Mouse (Mus musculus) erythroblast, embryonic 14.5 days (primary cell): ENCODE results near the gene Svs1. TPM values are rescaled to one million over a fixed set of nuclear protein-coding genes. Genes with fewer than 3 reads are reported as not detected.

ENCODE experiments used
- H3K27me3 ChIP-seq: 2 replicates; pipeline ENCODE4 v1.6.1; 2012; ENCODE audit warnings: inconsistent platforms; ENCODE audit not compliant: control insufficient read depth
- H3K36me3 ChIP-seq: 2 replicates; pipeline ENCODE4 v1.6.1; 2012; ENCODE audit warnings: mild to moderate bottlenecking, inconsistent platforms; ENCODE audit not compliant: control insufficient read depth
- H3K4me1 ChIP-seq: 2 replicates; pipeline ENCODE4 v1.6.1; 2012; ENCODE audit warnings: inconsistent platforms; ENCODE audit not compliant: control insufficient read depth
- H3K4me3 ChIP-seq: replicated peaks from 2 replicates; pipeline ENCODE3; 2012; ENCODE audit warnings: moderate library complexity, mild to moderate bottlenecking, inconsistent platforms
- H3K9me3 ChIP-seq: 2 replicates; pipeline ENCODE4 v1.6.1; 2012; ENCODE audit warnings: low read length, inconsistent platforms, mixed read lengths; ENCODE audit not compliant: control insufficient read depth
- GATA1 ChIP-seq: IDR thresholded peaks from 2 replicates; pipeline ENCODE4 v1.6.1; 2012; ENCODE audit warnings: low read length, inconsistent platforms, mixed read lengths
- TAL1 ChIP-seq: IDR thresholded peaks from 3 replicates; pipeline ENCODE4 v1.6.1; 2012; ENCODE audit warnings: low read length, inconsistent platforms, mixed read lengths
- polyA plus RNA-seq: library from polyadenylated mRNA; stranded (reverse); fragments of >175 nt; gene quantifications from 2 replicates; pipeline ENCODE4 v1.2.3, GENCODE M21; 2012

Svs1 gene
- polyA plus RNA-seq, 1 experiment: not detected

- no peak for TF ChIP-seq GATA1
- no peak for TF ChIP-seq TAL1
- Histone ChIP-seq H3K36me3 (no peaks in the 10 kb centered on the region), H3K4me3 (no peak overlapping the region)
These were observed 50.6 kb downstream of the Svs1 start for GRCm38 (mm10) chr6:49037268-49037662.

GRCm38 (mm10) chr6:49039470-49040180, 53.0 kb downstream of the Svs1 start:
- H3K4me1 ChIP-seq: 0 out of 2 replicates have a peak, but pooled peaks cover 1% of the 10 kb centered on the region
- no peak for TF ChIP-seq GATA1
- TF ChIP-seq TAL1: no peak
- peaks cover 23% of the 10 kb centered on the region for H3K27me3 ChIP-seq
- no peaks in the 10 kb centered on the region for H3K9me3 ChIP-seq
- no peak overlapping the region for H3K4me3 ChIP-seq
- H3K36me3 ChIP-seq: no peaks in the 10 kb centered on the region

More at GRCm38 (mm10) chr6:49037268-49037662, 50.6 kb downstream of the Svs1 start:
- no peaks in the 10 kb centered on the region for H3K9me3 ChIP-seq
- peaks cover 23% of the 10 kb centered on the region for H3K27me3 ChIP-seq
- 0 out of 2 replicates have a peak, but pooled peaks cover 1% of the 10 kb centered on the region for H3K4me1 ChIP-seq

Other genes with a start within 250 kb of the Svs1 start
- gene Gimap1, start 247.8 kb upstream of the Svs1 start, polyA plus RNA-seq: 0.02 and 0.03 TPM in 2 replicates
- 0.04 and 0.05 TPM in 2 replicates for gene Gimap5, start 240.7 kb upstream of the Svs1 start, polyA plus RNA-seq
- 0.02 TPM in 1 of 2 replicates, not detected in the other for gene Gimap3, start 216.0 kb upstream of the Svs1 start, polyA plus RNA-seq
- gene Tmem176a, start 145.9 kb upstream of the Svs1 start, polyA plus RNA-seq: 0.32 and 0.81 TPM in 2 replicates
- 0.10 and 0.18 TPM in 2 replicates for gene Tmem176b, start 145.4 kb upstream of the Svs1 start, polyA plus RNA-seq
- not detected in 2 replicates for gene Aoc1, start 114.0 kb upstream of the Svs1 start, polyA plus RNA-seq
- gene 1600015I10Rik, start 57.0 kb upstream of the Svs1 start, polyA plus RNA-seq: not detected in 2 replicates
- 0.04 TPM in 1 of 2 replicates, not detected in the other for gene Doxl2, start 11.9 kb upstream of the Svs1 start, polyA plus RNA-seq
- 0.03 and 0.07 TPM in 2 replicates for gene Gpnmb, start 49.7 kb downstream of the Svs1 start, polyA plus RNA-seq
- 2.9 and 4.5 TPM in 2 replicates for gene Malsu1, start 86.9 kb downstream of the Svs1 start, polyA plus RNA-seq
- gene Igf2bp3, start 228.1 kb downstream of the Svs1 start, polyA plus RNA-seq: 0.48 and 0.58 TPM in 2 replicates